Mouse (Mus musculus) brain, embryonic 14.5 days (tissue): ENCODE data around the gene Izumo1r. TPM values are rescaled to one million over a fixed set of nuclear protein-coding genes. Genes with fewer than 3 reads are reported as not detected.
A peak's percentile ranks its signal among the peaks of the same experiment; 100 is the strongest.

Experiments used
- DNase-seq: peaks from one replicate; pipeline ENCODE4 v3.0.0-alpha.2; 2011; ENCODE audit warnings: low read depth
- CTCF ChIP-seq: fragments of 200-500 bp; IDR thresholded peaks from 2 replicates; pipeline ENCODE4 v1.5.1; 2012; ENCODE audit warnings: inconsistent platforms, mild to moderate bottlenecking, moderate library complexity, borderline replicate concordance; ENCODE audit not compliant: insufficient read depth, insufficient read length; ENCODE audit errors: extremely low read depth
- POLR2A ChIP-seq: fragments of 200-500 bp; IDR thresholded peaks from 2 replicates; pipeline ENCODE4 v1.6.1; 2012; ENCODE audit warnings: mild to moderate bottlenecking, inconsistent platforms, borderline replicate concordance; ENCODE audit not compliant: poor library complexity, insufficient read depth, insufficient read length, severe bottlenecking; ENCODE audit errors: extremely low read depth
- polyA plus RNA-seq: library from polyadenylated mRNA; depleted of rRNA; stranded (reverse); fragments of >200 nt; gene quantifications from 2 replicates; pipeline ENCODE4 v1.2.3, GENCODE M21; 2012; rRNA removed

Gene Izumo1r
- polyA plus RNA-seq: not detected in 2 replicates

DNA sequence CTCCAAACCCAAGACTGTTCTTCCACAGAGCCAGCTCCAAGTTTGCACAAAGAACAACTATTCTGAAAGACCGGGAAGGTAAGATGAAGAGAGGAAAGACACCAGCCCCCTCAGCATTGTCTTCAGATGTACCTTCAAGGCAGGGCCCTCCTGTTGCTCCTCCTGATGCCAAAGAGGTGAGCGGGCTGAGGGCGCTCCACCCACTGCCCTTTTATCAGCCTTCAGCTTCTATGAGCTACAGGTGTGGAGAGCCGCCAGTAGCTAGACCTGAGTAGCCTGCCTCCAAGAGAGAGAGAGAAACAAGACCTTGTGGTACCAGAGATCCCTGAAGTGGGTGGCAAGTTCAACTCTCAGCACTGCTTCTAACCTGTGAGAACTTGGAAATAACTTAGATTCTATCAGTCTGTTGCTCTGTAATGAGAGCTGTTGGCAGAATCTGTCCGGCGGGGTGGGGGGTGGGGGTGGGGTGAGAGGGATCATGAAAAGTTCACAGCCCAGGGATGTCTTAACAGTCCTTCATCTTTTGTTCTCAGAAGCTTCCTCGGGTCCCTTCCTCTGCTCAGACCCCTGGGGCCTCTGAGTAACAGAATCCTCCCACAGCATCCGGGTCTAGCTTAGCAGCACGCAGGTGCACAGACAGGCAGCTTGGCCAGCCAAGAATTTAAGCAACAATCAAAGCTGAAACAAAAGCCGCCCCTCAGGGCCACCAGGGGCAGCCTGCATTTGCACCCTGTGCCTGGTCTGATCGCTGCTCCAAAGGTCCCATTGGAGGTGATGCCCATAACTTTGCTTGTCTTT is at the start of gene Izumo1r:
TSS of gene Izumo1r (minus strand) at position 369 of the 798 bp plus-strand sequence.
- no peak for DNase-seq
- TF ChIP-seq POLR2A: no peak

DNA sequence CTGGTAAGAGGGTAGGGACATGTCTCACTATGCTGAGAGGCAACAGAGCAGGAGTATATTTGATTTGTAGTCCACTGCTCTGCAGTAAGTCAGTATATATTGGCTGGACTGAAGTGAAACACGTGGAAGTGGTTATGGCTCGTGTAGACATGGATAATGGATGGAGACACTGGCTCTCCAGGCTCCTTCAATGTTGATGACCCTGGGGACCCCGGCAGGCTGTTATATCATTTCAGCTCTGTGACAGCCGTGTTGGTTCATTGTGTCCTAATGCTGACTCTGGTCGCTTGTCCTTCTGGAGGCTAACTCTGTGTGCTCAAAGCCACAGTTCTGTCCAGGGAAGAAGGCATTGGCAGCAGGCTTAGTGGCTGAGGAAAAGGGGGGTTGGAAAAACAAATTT is 47.3 kb upstream of the Izumo1r start:
- DNase-seq: no peak
- TF ChIP-seq POLR2A (no peak), CTCF (no peak)

- TF ChIP-seq POLR2A: no peak
- TF ChIP-seq CTCF: no peak
- DNase-seq: peak; percentile 55
These were observed 45.1 kb upstream of the Izumo1r start for GRCm38 (mm10) chr9:14948843-14949242.

GRCm38 (mm10) chr9:14946677-14947076 is 42.9 kb upstream of the Izumo1r start:
- TF ChIP-seq POLR2A (no peak), CTCF (no peak)
- DNase-seq: no peak

DNA sequence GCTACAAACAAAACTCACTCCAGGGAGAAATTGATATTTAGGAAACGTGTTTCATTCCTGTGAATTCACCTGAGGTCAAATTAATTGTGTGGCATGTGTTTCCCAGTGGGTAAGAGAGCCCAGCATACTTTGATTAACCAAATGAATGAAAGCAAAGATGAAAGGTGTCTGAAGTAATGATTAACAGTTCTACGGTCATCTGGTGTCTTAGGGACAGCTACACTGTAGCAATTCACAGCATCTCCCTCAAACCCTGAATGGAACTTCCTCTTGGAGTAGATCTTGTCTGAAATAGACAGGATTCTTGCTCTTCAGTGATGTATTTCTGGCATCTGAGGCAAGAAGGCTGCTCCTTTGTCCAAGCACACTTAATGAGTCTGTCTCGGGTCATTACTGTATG is 42.2 kb upstream of the Izumo1r start:
- DNase-seq: peak; percentile 15
- TF ChIP-seq CTCF: no peak
- TF ChIP-seq POLR2A: no peak

- DNase-seq: peak; percentile 67
- TF ChIP-seq POLR2A (no peak), CTCF (no peak)
These were observed 38.5 kb upstream of the Izumo1r start for GRCm38 (mm10) chr9:14942143-14942720.

DNA sequence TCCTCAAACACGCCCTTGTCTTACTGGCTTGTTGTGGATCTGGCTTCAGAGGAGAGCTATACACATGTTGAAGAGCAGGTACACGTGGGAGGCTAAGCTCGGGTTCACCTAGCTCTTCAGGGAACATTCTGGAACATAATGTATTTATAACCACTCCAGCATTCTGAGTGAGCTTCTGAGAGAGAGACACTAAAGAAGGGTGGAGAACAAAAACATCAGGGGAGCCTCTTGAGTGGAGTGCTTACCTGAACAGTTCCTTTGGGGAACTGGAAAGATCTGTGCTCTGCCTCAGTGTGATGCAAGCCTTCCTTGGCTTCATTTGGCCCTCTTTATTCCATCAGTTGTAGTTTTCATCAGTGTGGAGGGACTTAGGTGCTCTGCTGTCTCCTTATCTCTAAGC is 35.9 kb upstream of the Izumo1r start:
- no peak for DNase-seq
- TF ChIP-seq CTCF: no peak
- TF ChIP-seq POLR2A: no peak

GRCm38 (mm10) chr9:14937308-14937707 is 33.6 kb upstream of the Izumo1r start:
- no peak for TF ChIP-seq POLR2A
- TF ChIP-seq CTCF: no peak
- DNase-seq: no peak

DNA sequence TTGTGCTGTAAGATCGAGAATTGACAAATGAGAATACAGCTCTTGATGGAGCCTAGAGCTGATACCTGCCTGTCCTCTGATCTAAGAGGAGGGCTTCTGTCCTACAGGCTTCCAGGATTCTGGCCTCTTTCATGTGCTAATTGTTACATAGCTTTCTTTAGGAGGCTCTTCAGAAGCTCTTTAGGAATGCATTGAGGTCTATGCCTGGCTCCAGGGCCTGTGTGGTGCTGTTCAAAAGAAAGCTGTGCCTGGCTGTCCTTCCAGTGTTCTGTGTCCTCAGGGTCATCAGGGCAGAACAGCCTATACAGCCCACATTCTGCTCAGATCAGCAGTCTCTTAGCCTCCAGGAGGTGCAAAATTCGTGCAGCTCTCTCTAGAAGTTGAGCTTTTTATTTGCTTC is 31.1 kb upstream of the Izumo1r start:
- TF ChIP-seq POLR2A (no peak), CTCF (no peak)
- no peak for DNase-seq

- DNase-seq: no peak
- TF ChIP-seq POLR2A: no peak
- no peak for TF ChIP-seq CTCF
These were observed 28.2 kb upstream of the Izumo1r start for GRCm38 (mm10) chr9:14931943-14932342.

DNA sequence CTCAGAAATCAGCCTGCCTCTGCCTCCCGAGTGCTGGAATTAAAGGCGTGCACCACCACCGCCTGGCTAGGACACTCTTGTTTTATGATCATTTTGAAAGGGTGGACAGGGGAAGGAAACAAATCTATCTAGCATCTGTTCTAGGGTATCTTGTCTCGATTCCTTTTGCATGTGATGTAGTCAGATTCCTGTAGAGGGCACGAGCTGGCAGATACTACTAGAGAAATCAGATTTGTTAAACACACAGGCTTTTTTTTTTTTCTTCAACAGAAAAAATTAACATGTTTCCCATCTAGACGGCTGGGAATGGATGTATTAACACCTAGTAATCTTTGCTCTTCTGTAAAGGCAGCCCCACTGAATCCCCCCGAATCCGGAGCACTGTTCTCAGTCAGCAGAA is 27.5 kb upstream of the Izumo1r start:
- DNase-seq: no peak
- no peak for TF ChIP-seq POLR2A
- TF ChIP-seq CTCF: no peak

DNA sequence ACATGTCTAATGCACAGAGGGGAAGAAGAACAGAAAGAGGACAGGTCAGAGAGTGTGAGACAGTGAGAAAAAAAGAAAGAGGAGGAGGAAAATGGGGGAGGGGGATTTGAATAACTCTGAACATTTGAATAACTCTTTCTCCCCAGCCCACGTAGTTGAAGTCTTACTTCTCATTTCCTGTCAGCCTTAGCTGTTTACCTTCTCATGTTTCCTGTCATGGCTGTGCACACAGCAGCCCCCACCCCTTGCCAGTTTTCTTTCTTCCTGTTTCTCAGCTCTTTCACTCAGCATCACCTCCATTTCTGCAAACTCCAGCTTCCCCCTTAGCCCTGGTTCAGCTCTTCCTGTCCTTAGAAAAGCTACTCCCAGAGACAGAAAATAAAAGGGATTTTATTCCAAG is 22.8 kb upstream of the Izumo1r start:
- no peak for DNase-seq
- TF ChIP-seq CTCF (no peak), POLR2A (no peak)
